Mouse (Mus musculus) cerebellum, postnatal 10 days (tissue): ENCODE results near the gene Sdf2.

Experiments used
- DNase-seq, 2 experiments: peaks; one replicate each; pipeline ENCODE4 v3.0.0; 2021; ENCODE audit warnings: mixed read lengths in 2 of 2

Gene Sdf2

GRCm38 (mm10) chr11:78245627-78246317 lies at the start of gene Sdf2, which contains the start of gene Supt6:
Sdf2 (plus strand) TSS chr11:78245746.
Supt6 (minus strand) TSS chr11:78245987.
- peak; percentile 90 to 91 for DNase-seq

GRCm38 (mm10) chr11:78202372-78202771 lies 43.2 kb upstream of the Sdf2 start:
- no peak for DNase-seq

- peak in 1 of 2 experiments; percentile 21 for DNase-seq
Observed at GRCm38 (mm10) chr11:78204287-78204686, 41.3 kb upstream of the Sdf2 start.

GRCm38 (mm10) chr11:78205361-78206206 lies 40.0 kb upstream of the Sdf2 start:
- no peak for DNase-seq

- no peak for DNase-seq
Observed at GRCm38 (mm10) chr11:78207190-78207589, 38.4 kb upstream of the Sdf2 start.

GRCm38 (mm10) chr11:78209886-78210285 lies 35.7 kb upstream of the Sdf2 start:
- DNase-seq: no peak

GRCm38 (mm10) chr11:78210615-78211014 lies 34.9 kb upstream of the Sdf2 start:
- DNase-seq: no peak

- no peak for DNase-seq
Observed at GRCm38 (mm10) chr11:78211513-78211912, 34.0 kb upstream of the Sdf2 start.

GRCm38 (mm10) chr11:78213086-78213817 lies 32.3 kb upstream of the Sdf2 start:
- no peak for DNase-seq

GRCm38 (mm10) chr11:78215709-78216317 lies 29.7 kb upstream of the Sdf2 start:
- DNase-seq: peak in 1 of 2 experiments; percentile 27

GRCm38 (mm10) chr11:78223586-78223985 lies 22.0 kb upstream of the Sdf2 start:
- DNase-seq: no peak

GRCm38 (mm10) chr11:78231518-78231917 lies 14.0 kb upstream of the Sdf2 start:
- no peak for DNase-seq

- no peak for DNase-seq
Observed at GRCm38 (mm10) chr11:78240193-78240857, 5.2 kb upstream of the Sdf2 start.

GRCm38 (mm10) chr11:78245261-78245626 lies 302 bp upstream of the Sdf2 start:
- no peak for DNase-seq

GRCm38 (mm10) chr11:78246318-78247011 lies 919 bp downstream of the Sdf2 start:
- no peak for DNase-seq

- no peak for DNase-seq
Observed at GRCm38 (mm10) chr11:78247012-78247348, 1.4 kb downstream of the Sdf2 start.

- no peak for DNase-seq
Observed at GRCm38 (mm10) chr11:78247727-78248140, 2.2 kb downstream of the Sdf2 start.

GRCm38 (mm10) chr11:78256618-78257017 lies 11.1 kb downstream of the Sdf2 start:
- no peak for DNase-seq

GRCm38 (mm10) chr11:78260489-78261258 lies 15.1 kb downstream of the Sdf2 start:
- DNase-seq: no peak

- DNase-seq: peak; percentile 97 to 98
Observed at GRCm38 (mm10) chr11:78261380-78262352, 16.1 kb downstream of the Sdf2 start, which contains the start of gene 2610507B11Rik. 2610507B11Rik (plus strand) TSS chr11:78261752.
